Mouse (Mus musculus) frontal cortex, postnatal 14 days (tissue): ENCODE results near the gene Hpcal4.

ENCODE experiments used
- DNase-seq, 2 experiments: peaks; one replicate each; pipeline ENCODE4 v3.0.0; 2022; ENCODE audit warnings: low spot score in 2 of 2

Gene Hpcal4

GRCm38 (mm10) chr4:123201186-123202093, 18.4 kb downstream of the Hpcal4 start, which contains the start of gene Nt5c1a:
Gene Nt5c1a (plus strand): TSS chr4:123201504.
- no peak for DNase-seq

GRCm38 (mm10) chr4:123202094-123202420, 19.0 kb downstream of the Hpcal4 start:
- no peak for DNase-seq

GRCm38 (mm10) chr4:123207337-123207736, 24.3 kb downstream of the Hpcal4 start:
- DNase-seq = no peak

- DNase-seq = no peak
Observed at GRCm38 (mm10) chr4:123210996-123211395, 28.0 kb downstream of the Hpcal4 start.

- DNase-seq = no peak
Observed at GRCm38 (mm10) chr4:123211453-123211852, 28.4 kb downstream of the Hpcal4 start.

GRCm38 (mm10) chr4:123212330-123212729, 29.3 kb downstream of the Hpcal4 start:
- DNase-seq = no peak

GRCm38 (mm10) chr4:123213975-123214374, 30.9 kb downstream of the Hpcal4 start:
- no peak for DNase-seq

- no peak for DNase-seq
Observed at GRCm38 (mm10) chr4:123215367-123215766, 32.3 kb downstream of the Hpcal4 start.

GRCm38 (mm10) chr4:123216782-123217181, 33.8 kb downstream of the Hpcal4 start:
- DNase-seq = no peak

GRCm38 (mm10) chr4:123219720-123220357, 36.8 kb downstream of the Hpcal4 start:
- DNase-seq = peak in 1 of 2 experiments; percentile 75

GRCm38 (mm10) chr4:123220637-123221036, 37.6 kb downstream of the Hpcal4 start:
- no peak for DNase-seq

- DNase-seq = no peak
Observed at GRCm38 (mm10) chr4:123223309-123223708, 40.3 kb downstream of the Hpcal4 start.

- DNase-seq = no peak
Observed at GRCm38 (mm10) chr4:123225718-123226403, 42.8 kb downstream of the Hpcal4 start.

GRCm38 (mm10) chr4:123227707-123228106, 44.7 kb downstream of the Hpcal4 start:
- DNase-seq = no peak

- DNase-seq = no peak
Observed at GRCm38 (mm10) chr4:123228270-123228669, 45.2 kb downstream of the Hpcal4 start.

GRCm38 (mm10) chr4:123229166-123229565, 46.1 kb downstream of the Hpcal4 start:
- no peak for DNase-seq

- no peak for DNase-seq
Observed at GRCm38 (mm10) chr4:123232841-123233240, 49.8 kb downstream of the Hpcal4 start.

- DNase-seq = no peak
Observed at GRCm38 (mm10) chr4:123233492-123234084, 50.6 kb downstream of the Hpcal4 start, which contains the start of gene Heyl. Gene Heyl (plus strand): TSS chr4:123233556.

GRCm38 (mm10) chr4:123235835-123236430, 52.9 kb downstream of the Hpcal4 start:
- DNase-seq = no peak

- no peak for DNase-seq
Observed at GRCm38 (mm10) chr4:123236431-123237031, 53.5 kb downstream of the Hpcal4 start.
